Mouse (Mus musculus) lung, embryonic 14.5 days (tissue): Measurements from ENCODE around the gene Anks1b. TPM values are rescaled to one million over a fixed set of nuclear protein-coding genes. Genes with fewer than 3 reads are reported as not detected.

Experiments
- ATAC-seq: fragments of 200-750 bp; cut with Nextera tagmentation; 2 replicates; pipeline ENCODE4 v1.8.0; 2017; ENCODE audit warnings: mild to moderate bottlenecking, moderate TSS enrichment, moderate library complexity; ENCODE audit not compliant: insufficient read depth
- DNase-seq: peaks from one replicate; pipeline ENCODE4 v3.0.0-alpha.2; 2015
- H3K27ac ChIP-seq: fragments of 300-500 bp; sonication (generic); 2 replicates; pipeline ENCODE4 v1.5.1; 2014; ENCODE audit warnings: low read depth, mild to moderate bottlenecking, moderate library complexity
- H3K27me3 ChIP-seq: fragments of 300-500 bp; sonication (generic); 2 replicates; pipeline ENCODE4 v1.6.1; 2014; ENCODE audit warnings: low read length, control low read depth; ENCODE audit not compliant: insufficient read depth
- H3K36me3 ChIP-seq: fragments of 300-500 bp; sonication (generic); 2 replicates; pipeline ENCODE4 v1.6.1; 2014; ENCODE audit warnings: control low read depth; ENCODE audit not compliant: insufficient read depth
- H3K4me1 ChIP-seq: fragments of 300-500 bp; sonication (generic); 2 replicates; pipeline ENCODE4 v1.6.1; 2014; ENCODE audit warnings: antibody characterized with exemption, control low read depth; ENCODE audit not compliant: insufficient read depth
- H3K4me2 ChIP-seq: fragments of 300-500 bp; sonication (generic); 2 replicates; pipeline ENCODE4 v1.6.1; 2014; ENCODE audit warnings: mild to moderate bottlenecking
- H3K4me3 ChIP-seq: fragments of 300-500 bp; sonication (generic); 2 replicates; pipeline ENCODE4 v1.5.1; 2014; ENCODE audit warnings: low read depth, low read length
- H3K9ac ChIP-seq: fragments of 300-500 bp; sonication (generic); 2 replicates; pipeline ENCODE4 v1.6.1; 2014
- H3K9me3 ChIP-seq: fragments of 300-500 bp; sonication (generic); 2 replicates; pipeline ENCODE4 v1.6.1; 2016; ENCODE audit warnings: low read depth, low read length, control low read depth
- CTCF ChIP-seq: IDR thresholded peaks from 2 replicates; pipeline ENCODE4 v1.5.1; 2016; ENCODE audit warnings: antibody characterized with exemption, low read depth
- WGBS: fragments of 180-500 bp; shearing (Covaris S2); extraction: QIAGEN DNeasy Blood & Tissue Kit; methylation state at CpG from one replicate; pipeline ENCODE4 v1.1.7; 2014; 5-methylcytosine and 5-hydroxymethylcytosine counted together
- polyA plus RNA-seq: library from polyadenylated mRNA; unstranded; fragments of >200 nt; fragmentation: Nextera tagmentation; extraction: Ambion mirVana; gene quantifications from 2 replicates; pipeline ENCODE4 v1.2.1, GENCODE M21; 2014

Gene Anks1b
- polyA plus RNA-seq, 1 experiment from 2014 or later: 1.2 TPM

DNA sequence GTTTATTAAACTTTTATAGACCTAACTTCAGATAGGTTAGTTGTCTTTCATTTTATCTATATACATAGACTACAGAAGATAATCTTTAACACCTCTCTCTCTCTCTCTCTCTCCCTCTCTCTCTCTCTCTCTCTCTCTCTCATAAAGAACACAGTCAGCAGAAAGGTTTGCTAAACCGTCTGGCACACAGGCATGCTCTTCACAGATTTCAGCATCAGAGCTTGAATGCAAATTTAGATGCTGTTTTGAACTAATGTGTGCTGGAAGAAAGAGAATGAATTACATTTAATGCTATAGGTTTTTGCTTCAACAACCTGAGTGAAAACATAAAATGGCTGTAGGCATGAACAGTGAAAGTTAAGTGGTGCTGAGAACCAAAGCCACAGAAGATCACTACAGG lies 429.9 kb downstream of the Anks1b start:
- Histone ChIP-seq H3K4me1 (no peaks in the 10 kb centered on the region), H3K27me3 (no peaks in the 10 kb centered on the region), H3K36me3 (no peaks in the 10 kb centered on the region), H3K27ac (no peak overlapping the region), H3K9ac (no peak overlapping the region), H3K4me3 (no peak overlapping the region), H3K4me2 (no peak overlapping the region), H3K9me3 (no peaks in the 10 kb centered on the region)
- DNase-seq (no peak), ATAC-seq (no peak)
- 58% methylated on average over 1 of the region's 1 CpGs for WGBS
- TF ChIP-seq CTCF: no peak

DNA sequence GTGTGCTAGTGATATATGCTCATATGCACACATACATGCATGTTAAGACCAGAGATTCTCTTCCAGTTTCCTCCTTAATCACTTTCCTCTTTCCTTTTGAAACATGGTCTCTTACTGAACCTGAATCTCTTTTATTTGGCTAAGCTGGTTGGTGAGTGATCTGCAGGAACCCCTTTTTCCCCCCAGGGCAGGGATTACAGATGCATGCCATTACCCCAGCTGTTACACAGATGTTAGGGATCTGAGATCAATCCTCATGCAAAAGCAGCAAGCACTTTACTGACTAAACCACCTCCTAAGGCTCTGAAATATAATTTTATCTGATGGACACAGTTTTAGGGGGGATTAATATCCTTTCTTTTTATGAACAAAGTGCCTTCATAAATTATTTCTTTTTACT lies 432.8 kb downstream of the Anks1b start:
- no peak overlapping the region for H3K27ac ChIP-seq
- H3K4me1 ChIP-seq: no peaks in the 10 kb centered on the region
- ATAC-seq (no peak), DNase-seq (no peak)
- no peaks in the 10 kb centered on the region for H3K9me3 ChIP-seq
- no peak overlapping the region for H3K4me3 ChIP-seq
- no peak for TF ChIP-seq CTCF
- no peak overlapping the region for H3K9ac ChIP-seq
- H3K27me3 ChIP-seq: no peaks in the 10 kb centered on the region
- no peak overlapping the region for H3K4me2 ChIP-seq
- H3K36me3 ChIP-seq: no peaks in the 10 kb centered on the region

DNA sequence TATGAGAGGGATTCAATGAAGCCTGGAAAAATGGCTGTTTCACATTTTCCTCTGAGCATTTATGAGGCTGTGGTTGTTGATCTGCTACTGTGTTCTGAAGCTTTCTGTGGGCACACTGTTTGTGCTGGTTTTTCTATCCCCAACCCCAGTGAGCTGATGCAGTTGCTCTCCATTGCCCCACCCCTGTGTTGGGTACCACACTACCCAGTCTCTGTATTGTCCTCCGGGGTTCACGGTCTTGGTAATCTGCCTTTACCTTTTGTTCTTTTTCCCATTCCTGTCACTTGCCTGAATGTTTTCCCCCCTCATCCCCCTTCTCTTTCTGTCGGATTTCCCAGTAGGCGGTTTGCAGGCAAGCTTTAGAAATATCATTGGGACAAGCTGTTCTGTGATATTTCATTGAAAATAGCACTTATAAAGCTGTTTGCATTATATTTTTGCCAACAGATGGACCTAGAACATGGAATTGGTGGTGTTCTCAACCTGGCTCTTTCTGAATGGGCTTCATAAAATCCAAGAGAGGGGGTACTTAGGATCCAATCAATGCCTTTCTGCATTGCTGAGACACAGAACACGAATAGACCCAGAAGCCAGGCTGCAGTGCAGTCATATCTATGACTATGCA lies 434.7 kb downstream of the Anks1b start:
- no peak for DNase-seq
- Histone ChIP-seq H3K4me1 (no peaks in the 10 kb centered on the region), H3K27me3 (no peaks in the 10 kb centered on the region), H3K4me2 (no peak overlapping the region), H3K9ac (no peak overlapping the region), H3K9me3 (no peaks in the 10 kb centered on the region), H3K36me3 (no peaks in the 10 kb centered on the region), H3K27ac (no peak overlapping the region), H3K4me3 (no peak overlapping the region)
- no peak for ATAC-seq
- WGBS: 73% methylated on average over 5 of the region's 5 CpGs
- TF ChIP-seq CTCF: no peak

DNA sequence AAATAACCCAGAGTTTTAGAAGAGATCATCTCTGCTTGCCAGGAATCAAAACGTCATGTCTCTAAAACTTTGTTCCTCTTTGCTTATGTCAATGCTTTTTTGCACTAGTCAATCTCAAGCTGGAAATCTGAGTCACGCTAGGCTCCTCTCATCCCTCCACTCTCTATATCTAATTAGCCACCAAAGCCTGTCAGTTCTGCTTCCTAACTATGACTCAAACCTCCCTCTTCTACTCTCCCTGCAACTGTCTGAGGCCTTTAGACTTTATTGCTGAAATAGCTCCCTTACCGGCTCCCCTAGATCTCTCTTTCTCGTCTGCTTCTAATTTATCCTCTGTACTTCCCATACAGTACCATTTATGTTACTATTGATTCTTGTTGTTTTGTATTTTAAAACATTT lies 456.5 kb downstream of the Anks1b start:
- 93% methylated on average over 4 of the region's 4 CpGs for WGBS
- Histone ChIP-seq H3K9me3 (no peaks in the 10 kb centered on the region), H3K4me2 (no peak overlapping the region), H3K9ac (no peak overlapping the region), H3K36me3 (no peaks in the 10 kb centered on the region), H3K27me3 (no peaks in the 10 kb centered on the region), H3K4me1 (no peaks in the 10 kb centered on the region), H3K27ac (no peak overlapping the region), H3K4me3 (no peak overlapping the region)
- TF ChIP-seq CTCF: no peak
- ATAC-seq (no peak), DNase-seq (no peak)

DNA sequence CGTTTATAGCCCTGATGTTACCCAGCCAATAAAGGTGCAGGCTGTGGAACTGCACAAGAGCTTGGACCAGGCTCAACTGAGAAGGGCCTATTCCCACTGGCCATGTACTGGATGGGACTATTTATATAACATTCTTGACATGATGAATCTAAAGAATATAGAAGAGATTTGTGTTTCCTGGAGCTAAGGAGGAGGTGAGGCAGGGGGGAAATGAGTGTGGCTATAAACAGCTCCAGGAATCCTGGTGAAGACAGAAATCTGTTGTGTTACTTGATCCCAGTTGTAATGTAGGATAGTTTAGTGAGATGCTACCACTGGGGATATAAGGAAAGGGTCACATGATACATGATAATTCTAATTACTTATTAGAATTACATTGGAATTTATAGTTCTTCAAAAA lies 472.1 kb downstream of the Anks1b start:
- Histone ChIP-seq H3K4me2 (no peak overlapping the region), H3K27ac (no peak overlapping the region), H3K4me3 (no peak overlapping the region), H3K36me3 (no peaks in the 10 kb centered on the region), H3K9ac (no peak overlapping the region), H3K27me3 (no peaks in the 10 kb centered on the region), H3K9me3 (no peaks in the 10 kb centered on the region), H3K4me1 (no peaks in the 10 kb centered on the region)
- no peak for TF ChIP-seq CTCF
- 57% methylated on average over 1 of the region's 1 CpGs for WGBS
- ATAC-seq (no peak), DNase-seq (no peak)

DNA sequence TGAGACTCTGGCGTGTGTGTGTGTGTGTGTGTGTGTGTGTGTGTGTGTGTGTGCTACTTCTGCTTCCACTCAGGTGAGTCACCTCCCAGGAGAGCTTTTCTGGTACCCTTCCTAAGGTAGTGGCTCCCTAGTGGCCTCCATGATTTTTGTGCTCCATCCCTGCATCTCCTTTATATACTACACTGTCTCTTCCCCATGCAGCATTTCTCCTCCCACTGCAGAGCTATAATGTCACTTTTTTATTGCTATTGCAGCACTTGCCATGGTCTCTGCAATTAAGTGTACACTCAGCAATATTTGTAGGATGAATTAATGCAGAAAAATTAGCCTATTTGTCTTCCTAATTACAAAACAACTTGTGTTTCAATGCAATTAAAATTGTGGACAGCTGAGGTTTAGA lies 482.9 kb downstream of the Anks1b start:
- no peaks in the 10 kb centered on the region for H3K9me3 ChIP-seq
- H3K27me3 ChIP-seq: no peaks in the 10 kb centered on the region
- H3K4me1 ChIP-seq: no peaks in the 10 kb centered on the region
- H3K4me2 ChIP-seq: no peak overlapping the region
- H3K9ac ChIP-seq: no peak overlapping the region
- H3K36me3 ChIP-seq: no peaks in the 10 kb centered on the region
- no peak overlapping the region for H3K4me3 ChIP-seq
- no peak overlapping the region for H3K27ac ChIP-seq
- ATAC-seq (no peak), DNase-seq (no peak)
- no peak for TF ChIP-seq CTCF
- WGBS: 20% methylated on average over 1 of the region's 1 CpGs

DNA sequence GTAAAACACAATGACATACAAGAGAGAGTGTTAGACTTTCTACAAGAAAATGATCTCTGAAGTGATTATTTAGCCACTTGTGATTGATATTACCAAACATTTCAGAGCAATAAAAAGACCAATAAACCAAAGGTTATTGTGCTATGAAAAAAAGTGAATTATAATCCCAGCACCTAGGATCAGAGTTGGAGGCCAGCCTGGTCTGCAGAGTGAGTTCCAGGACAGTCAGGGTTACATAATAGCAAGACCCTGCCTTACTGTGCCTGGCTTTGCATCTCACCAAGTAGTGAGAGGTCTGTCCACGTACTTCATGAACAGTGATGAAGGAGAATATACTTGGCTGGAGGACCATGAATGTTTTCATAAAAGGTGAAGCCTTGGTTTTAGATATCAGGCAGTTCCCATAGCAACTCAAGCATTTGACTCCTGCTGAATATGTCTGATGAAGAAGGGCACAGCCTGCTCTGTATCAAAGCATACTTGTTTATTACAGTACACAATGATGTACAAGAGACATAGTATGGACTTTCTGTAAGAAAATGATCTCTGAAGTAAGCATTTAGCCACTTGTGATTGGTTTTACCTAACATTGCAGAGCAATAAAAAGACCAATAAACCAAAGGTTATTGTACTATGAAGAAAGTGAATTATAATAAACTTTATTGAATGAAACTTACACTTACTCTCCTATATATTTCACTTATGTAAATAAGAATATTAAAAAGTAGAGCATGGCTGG lies 484.0 kb downstream of the Anks1b start:
- Histone ChIP-seq H3K4me3 (no peak overlapping the region), H3K27ac (no peak overlapping the region), H3K4me1 (no peaks in the 10 kb centered on the region), H3K36me3 (no peaks in the 10 kb centered on the region), H3K27me3 (no peaks in the 10 kb centered on the region), H3K9me3 (no peaks in the 10 kb centered on the region), H3K4me2 (no peak overlapping the region), H3K9ac (no peak overlapping the region)
- no peak for TF ChIP-seq CTCF
- DNase-seq: no peak
- ATAC-seq: no peak
- WGBS: 58% methylated on average over 1 of the region's 1 CpGs
